Mouse (Mus musculus) spleen, adult 18-20 months (tissue): ENCODE data around the gene Sowaha.

Experiments
- DNase-seq, 2 experiments: peaks; one replicate each; pipeline ENCODE4 v3.0.0; 2022; ENCODE audit warnings: mixed read lengths in 2 of 2

Sowaha gene

DNA sequence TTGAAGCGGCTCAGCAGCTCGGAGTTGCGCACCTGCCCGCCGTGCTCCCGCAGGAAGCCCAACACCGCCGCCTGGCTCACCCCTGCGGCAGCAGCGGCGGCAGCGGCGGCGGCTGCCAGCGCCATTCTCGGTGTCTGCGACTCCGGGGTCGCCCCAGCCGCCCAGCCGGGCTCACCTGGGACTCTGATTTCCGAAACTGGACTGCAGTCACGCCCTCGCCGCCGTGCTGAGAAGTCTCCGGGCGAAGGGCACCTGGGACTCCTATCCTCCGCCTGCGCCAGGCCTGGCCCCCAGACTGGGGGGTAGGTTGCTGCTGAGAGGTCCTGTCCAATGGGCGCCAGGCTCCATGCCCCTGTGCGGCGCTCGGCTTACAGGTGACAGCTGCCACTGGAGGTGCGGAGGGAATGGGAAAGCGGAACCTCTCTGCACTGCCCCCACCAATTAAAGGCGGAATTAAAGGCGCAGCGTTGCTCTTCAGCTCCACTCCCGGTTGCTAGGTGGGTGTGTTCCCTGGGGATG is at the start of gene Sowaha, which contains the start of gene Gm9945:
Sowaha (minus strand) TSS at position 492 of the 519 bp plus-strand sequence.
Gm9945 (plus strand) TSS at position 384 of the 519 bp plus-strand sequence.
- DNase-seq = peak in 1 of 2 experiments; percentile 5

DNA sequence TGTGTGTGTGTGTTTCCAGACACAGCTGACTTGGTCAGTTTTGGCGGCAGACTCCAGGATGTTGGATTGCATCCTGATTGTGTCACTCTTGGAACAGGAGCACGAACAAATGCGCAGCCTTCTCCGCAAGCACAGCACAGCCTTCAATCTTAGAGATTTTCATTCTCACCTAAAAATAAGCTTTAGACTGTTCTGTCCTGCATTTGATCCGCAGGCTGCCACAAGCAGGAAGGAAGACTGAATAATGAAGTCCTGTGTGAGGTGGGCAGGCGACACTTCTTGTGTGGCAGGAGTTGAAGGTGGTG is 49.1 kb upstream of the Sowaha start:
- DNase-seq = no peak

DNA sequence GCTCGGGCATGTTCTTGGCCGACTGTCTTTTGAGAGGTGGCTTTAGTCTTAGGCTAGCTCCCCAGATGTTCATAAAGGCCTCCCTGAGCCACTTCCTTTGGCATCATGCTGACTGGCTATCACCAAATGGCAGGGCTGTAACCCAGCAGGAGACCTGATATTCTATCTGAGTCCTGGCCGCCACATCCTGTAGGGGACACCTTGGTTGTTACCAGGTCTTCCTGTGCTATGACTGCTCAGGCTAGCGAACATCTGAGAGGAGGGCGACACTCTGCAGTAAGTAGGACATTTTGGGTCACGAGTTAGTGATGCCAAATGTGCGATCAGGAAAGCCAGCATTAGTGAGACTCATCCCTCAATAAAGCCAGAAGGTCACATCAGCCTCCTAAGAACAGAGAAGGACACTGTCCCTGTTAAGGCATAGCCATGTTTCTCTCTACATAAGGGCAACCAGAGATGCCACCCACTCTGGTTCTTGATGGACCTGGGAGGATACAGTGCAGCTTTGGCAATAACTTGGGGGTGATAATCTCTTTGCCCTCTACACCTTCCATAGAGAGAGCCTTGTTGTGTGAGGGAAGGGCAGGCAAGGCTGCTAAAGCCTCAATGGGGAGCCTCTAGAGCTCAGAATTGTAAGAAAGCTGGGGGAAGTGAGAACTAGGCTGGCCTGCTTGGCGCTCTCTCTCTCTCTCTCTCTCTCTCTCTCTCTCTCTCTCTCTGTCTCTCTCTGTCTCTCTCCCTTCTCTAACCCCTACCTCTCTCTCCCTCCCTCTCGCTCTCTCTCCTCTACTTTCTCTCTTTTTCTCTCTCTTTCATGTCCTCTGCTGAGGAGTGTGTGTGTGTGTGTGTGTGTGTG is 48.6 kb upstream of the Sowaha start:
- no peak for DNase-seq

DNA sequence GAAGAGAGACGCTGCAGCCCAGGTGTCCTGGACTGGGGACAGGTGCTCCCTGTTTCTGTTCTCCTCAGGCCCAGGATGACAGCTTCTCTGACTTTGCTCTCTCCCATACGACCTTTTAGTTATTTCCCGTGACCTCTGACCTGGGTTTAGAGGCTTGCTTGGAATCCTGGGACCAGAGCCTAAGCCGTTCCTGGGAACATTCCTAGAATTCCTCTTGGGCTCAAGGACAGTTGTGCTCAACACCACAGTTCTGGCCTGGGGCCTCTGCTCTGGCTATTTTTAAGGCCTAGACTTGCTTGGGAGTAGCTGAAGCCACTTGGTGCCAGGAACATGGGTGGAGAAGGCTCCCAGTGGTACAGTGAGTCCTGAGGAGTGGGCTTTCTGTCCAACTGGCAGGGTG is 45.4 kb upstream of the Sowaha start:
- DNase-seq = no peak

GRCm38 (mm10) chr11:53524905-53525304 is 44.8 kb upstream of the Sowaha start:
- DNase-seq = no peak

DNA sequence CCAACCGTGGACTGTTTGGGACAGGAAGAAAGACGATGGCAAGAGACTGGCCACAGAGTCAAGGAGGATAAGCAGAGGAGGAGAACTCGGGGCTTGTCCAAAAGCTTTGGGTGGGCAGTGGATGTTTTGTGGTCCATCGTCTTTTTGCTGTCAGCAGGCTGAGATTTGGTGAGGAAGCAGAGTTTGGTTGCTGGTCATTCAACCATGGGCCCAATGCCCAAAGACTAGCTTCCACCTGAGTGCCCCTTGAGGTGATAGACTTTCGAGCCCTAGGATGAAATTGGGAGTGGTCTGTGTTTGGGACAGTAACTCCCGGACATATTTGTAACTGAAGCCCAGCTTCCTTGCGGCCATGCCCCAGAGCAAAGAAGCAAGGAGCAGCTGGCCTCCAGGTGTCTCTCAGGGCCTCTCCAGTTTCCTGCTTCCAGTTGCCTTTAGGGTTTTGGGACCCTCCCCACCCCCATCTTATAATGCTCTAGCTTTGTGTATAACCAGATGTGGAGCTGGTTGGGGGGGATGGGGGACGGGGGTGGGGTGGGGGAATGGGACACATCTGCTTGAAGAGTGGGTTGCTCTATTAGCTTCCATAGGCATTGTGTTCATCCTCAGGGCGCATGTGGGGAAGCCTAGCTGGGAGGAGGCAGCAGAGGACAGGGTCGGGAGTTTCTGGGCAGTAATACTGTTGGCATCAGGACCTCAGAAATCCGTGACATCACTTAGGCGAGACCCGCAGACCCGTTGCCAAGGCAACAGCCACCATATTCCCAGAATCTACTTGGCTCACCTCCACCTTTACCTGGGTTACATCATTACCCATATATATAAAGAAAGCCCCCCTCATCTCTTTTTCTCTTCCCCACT is 43.7 kb upstream of the Sowaha start:
- DNase-seq = no peak

DNA sequence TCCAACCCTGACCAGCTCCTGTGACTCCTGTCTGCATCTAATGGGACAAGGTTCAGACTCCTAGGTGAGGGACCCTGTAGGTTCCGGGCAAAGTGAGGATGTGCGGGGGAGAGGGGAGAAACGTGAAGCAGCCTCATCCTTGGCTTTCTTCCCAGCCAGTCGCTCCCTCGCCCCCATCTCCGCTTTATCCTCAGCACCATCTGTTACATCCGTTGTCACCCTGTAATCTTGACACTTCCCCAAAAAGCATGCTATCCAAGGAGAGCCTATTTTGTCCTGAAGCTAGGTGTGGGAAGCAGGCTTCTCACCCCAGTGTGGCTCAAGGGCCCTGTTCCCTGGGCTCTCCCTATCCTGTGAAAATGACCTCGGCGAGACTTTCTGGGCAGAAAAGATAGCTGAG is 42.9 kb upstream of the Sowaha start:
- DNase-seq = no peak

DNA sequence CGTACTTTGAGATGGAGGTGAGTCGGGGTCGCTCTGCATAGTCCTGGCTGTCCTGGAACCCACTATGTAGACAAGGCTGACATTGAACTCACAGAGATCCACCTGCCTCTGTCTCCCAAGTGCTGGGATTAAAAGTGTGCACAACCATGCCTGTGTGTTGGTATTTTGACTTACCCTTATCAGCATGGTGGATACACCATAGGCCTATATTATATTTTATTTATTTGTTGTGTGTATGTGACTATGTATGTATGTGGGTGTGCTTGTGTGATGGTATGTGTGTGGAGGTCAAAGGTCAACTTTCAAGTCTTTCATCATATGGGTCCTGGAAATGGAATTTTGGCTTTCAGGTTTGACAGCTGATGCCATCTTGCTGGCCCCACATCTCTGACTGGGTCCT is 42.3 kb upstream of the Sowaha start:
- DNase-seq = no peak

- DNase-seq = no peak
Measured at GRCm38 (mm10) chr11:53521821-53522131, 41.7 kb upstream of the Sowaha start.

DNA sequence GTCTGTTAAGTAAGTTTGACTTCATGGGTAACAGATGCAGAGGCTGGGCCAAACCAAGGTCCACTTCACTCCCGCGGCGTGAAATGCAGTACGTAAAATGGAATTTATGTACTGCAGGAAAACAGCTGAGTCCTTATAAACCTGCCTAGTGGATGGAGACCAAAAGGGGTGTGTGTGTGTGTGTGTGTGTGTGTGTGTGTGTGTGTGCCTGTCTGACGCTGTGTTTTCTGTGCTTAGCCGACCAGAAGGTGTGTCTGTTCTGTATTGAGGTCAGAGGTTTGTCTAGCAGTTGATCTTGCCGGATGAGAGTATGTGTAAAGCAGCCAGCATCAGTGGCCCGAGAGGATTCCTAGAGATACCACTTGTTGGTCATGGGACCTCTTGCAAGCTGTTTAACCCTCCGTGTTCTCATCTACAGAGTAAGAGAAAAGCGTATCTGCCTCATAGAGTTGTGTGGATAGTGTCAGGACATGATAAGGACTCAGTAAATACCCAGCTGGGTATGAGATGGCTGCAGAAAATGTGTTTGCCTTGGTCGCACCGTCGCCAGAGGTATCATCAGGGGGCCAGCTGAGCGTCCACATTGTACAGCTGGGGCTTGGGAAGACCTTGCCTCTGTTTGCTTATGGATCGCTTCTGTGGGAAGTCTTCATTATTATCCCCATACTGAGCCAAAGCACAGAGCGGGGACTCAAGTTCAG is 41.2 kb upstream of the Sowaha start:
- no peak for DNase-seq

- DNase-seq = no peak
Measured at GRCm38 (mm10) chr11:53520122-53520978, 40.3 kb upstream of the Sowaha start.

- peak in 1 of 2 experiments; percentile 14 for DNase-seq
Measured at GRCm38 (mm10) chr11:53519207-53520121, 39.4 kb upstream of the Sowaha start, which contains the start of gene Sept8. Sept8 (plus strand) TSS chr11:53519257.

GRCm38 (mm10) chr11:53518759-53519158 is 38.7 kb upstream of the Sowaha start:
- no peak for DNase-seq

- no peak for DNase-seq
Measured at GRCm38 (mm10) chr11:53516775-53517627, 36.9 kb upstream of the Sowaha start.

- no peak for DNase-seq
Measured at GRCm38 (mm10) chr11:53510351-53510750, 30.3 kb upstream of the Sowaha start.

GRCm38 (mm10) chr11:53508591-53508990 is 28.5 kb upstream of the Sowaha start:
- DNase-seq = no peak

DNA sequence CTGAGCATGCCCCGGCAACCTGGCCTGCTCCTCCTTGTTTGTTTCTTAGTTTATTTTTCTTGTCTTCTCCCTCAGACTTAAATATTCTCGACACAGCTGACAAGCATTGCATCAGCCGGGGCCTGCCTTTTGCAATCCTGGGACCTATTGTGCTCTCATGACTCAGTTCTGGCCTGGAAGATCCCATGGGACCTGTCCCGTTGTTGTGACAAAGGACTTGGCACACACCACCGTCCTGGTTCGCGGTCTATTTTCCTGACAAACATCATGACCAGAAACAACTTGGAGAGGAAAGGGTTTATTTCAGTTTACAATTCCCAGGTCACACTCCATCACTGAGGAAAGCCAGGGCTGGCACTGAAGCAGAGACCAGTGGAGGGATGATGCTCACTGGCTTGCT is 28.1 kb upstream of the Sowaha start:
- DNase-seq = no peak

DNA sequence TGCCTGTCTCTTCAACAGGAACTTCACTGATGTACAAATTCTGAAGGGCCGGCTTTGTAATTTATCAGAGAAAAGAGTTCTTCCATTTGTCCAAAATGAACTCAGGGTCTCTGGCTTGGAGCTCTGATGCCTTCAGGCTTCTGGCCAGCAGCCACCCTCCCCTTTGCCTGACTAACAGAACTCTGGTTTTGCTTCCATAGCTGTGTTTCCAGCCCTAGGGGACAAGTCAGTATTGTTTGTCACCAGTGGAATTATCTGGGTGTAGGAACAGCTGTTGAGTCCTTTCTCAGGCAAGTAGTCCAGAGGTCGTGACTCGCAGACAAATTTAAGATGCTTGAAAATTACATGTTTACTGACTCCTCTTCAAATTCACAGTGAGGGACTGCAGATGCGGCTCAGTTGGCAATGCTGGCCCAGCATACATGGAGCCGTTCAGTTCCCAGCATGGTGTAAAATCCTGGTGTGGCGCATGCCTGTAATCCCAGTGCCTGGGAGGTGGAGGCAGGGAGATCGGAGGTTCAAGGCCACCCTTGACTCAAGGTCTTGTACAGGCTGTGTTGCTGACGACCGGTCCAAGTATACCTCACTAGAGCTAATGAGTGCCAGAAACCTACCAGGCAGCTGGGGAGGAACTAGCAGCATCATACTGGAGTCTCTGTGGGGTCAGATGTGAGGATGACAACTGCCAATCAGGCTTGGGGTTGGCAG is 27.2 kb upstream of the Sowaha start:
- DNase-seq = no peak

- no peak for DNase-seq
Measured at GRCm38 (mm10) chr11:53505026-53505663, 25.1 kb upstream of the Sowaha start.
